ENCODE assay signal across 6 mouse cellular contexts in genomic region chr8:45065391-45065790, GRCm38 (mm10). TPM values are rescaled to one million over a fixed set of nuclear protein-coding genes. Genes with fewer than 3 reads are reported as not detected.
"Had no signal": no experiment of that assay in that cellular context is flagged by ENCODE, and none has a peak within 500 bp of the region (broad histone marks: within the 10 kb centered on the region; RNA-seq: fewer than 3 reads in every experiment).

No protein-coding gene starts in this region.

RNA-seq across cellular contexts. Expression of gene Mtnr1a, which starts 3.5 kb away (rescaled TPM):
- polyA plus RNA-seq: liver, embryonic 16.5 days; lung, embryonic 16.5 days; myocyte; small intestine, adult 2 months; stomach, embryonic 14.5 days; urinary bladder, adult 2 months had no signal
